Mouse (Mus musculus) limb, embryonic 10.5 days (tissue): ENCODE measurements around the gene Pdk4. TPM values are rescaled to one million over a fixed set of nuclear protein-coding genes. Genes with fewer than 3 reads are reported as not detected.

Experiments used
- DNase-seq: peaks from one replicate; pipeline ENCODE4 v3.0.0-alpha.2; 2017; ENCODE audit warnings: low spot score
- H3K27ac ChIP-seq: fragments of 300-500 bp; sonication (generic); 2 replicates; pipeline ENCODE4 v1.5.1; 2016; ENCODE audit warnings: mild to moderate bottlenecking
- H3K27me3 ChIP-seq: fragments of 300-500 bp; sonication (generic); 2 replicates; pipeline ENCODE4 v1.6.1; 2016; ENCODE audit warnings: low read depth, mild to moderate bottlenecking; ENCODE audit not compliant: poor library complexity, severe bottlenecking
- H3K36me3 ChIP-seq: fragments of 300-500 bp; sonication (generic); 2 replicates; pipeline ENCODE4 v1.6.1; 2016; ENCODE audit warnings: mild to moderate bottlenecking, moderate library complexity
- H3K4me1 ChIP-seq: fragments of 300-500 bp; sonication (generic); 2 replicates; pipeline ENCODE4 v1.6.1; 2016
- H3K4me3 ChIP-seq: fragments of 300-500 bp; sonication (generic); 2 replicates; pipeline ENCODE4 v1.5.1; 2016; ENCODE audit warnings: mild to moderate bottlenecking, moderate library complexity
- H3K9me3 ChIP-seq: fragments of 300-500 bp; sonication (generic); replicated peaks from 2 replicates; pipeline ENCODE4 v1.6.1; 2016; ENCODE audit warnings: mild to moderate bottlenecking
- WGBS: fragments of 180-500 bp; shearing (Covaris S2); methylation state at CpG from one replicate; pipeline ENCODE4 v1.1.7; 2016; 5-methylcytosine and 5-hydroxymethylcytosine counted together
- polyA plus RNA-seq: library from polyadenylated mRNA; unstranded; fragments of >200 nt; fragmentation: Nextera tagmentation; extraction: Ambion mirVana; gene quantifications from 2 replicates; pipeline ENCODE4 v1.2.1, GENCODE M21; 2016

The Pdk4 gene
- polyA plus RNA-seq, 1 experiment from 2014 or later: 1.0 TPM

- H3K27ac ChIP-seq: no peak overlapping the region
- WGBS: 7% methylated on average over 14 of the region's 14 CpGs
- H3K4me1 ChIP-seq: peaks cover 14% of the 10 kb centered on the region
- H3K9me3 ChIP-seq: no peaks in the 10 kb centered on the region
- H3K4me3 ChIP-seq: no peak overlapping the region
- peak; percentile 46 for DNase-seq
- H3K36me3 ChIP-seq: no peaks in the 10 kb centered on the region
- no peaks in the 10 kb centered on the region for H3K27me3 ChIP-seq
These were observed 53.6 kb downstream of the Pdk4 start for GRCm38 (mm10) chr6:5442316-5443085.

GRCm38 (mm10) chr6:5441221-5441620 lies 54.9 kb downstream of the Pdk4 start:
- no peaks in the 10 kb centered on the region for H3K36me3 ChIP-seq
- no peaks in the 10 kb centered on the region for H3K9me3 ChIP-seq
- no peak overlapping the region for H3K4me3 ChIP-seq
- no peak overlapping the region for H3K27ac ChIP-seq
- no peaks in the 10 kb centered on the region for H3K27me3 ChIP-seq
- 86% methylated on average over 6 of the region's 6 CpGs for WGBS
- peaks cover 14% of the 10 kb centered on the region for H3K4me1 ChIP-seq
- no peak for DNase-seq

GRCm38 (mm10) chr6:5437757-5438156 lies 58.4 kb downstream of the Pdk4 start:
- 34% methylated on average over 4 of the region's 4 CpGs for WGBS
- Histone ChIP-seq H3K4me1 (peaks cover 6% of the 10 kb centered on the region), H3K9me3 (no peaks in the 10 kb centered on the region), H3K4me3 (no peak overlapping the region), H3K27ac (no peak overlapping the region), H3K27me3 (no peaks in the 10 kb centered on the region), H3K36me3 (peaks cover 11% of the 10 kb centered on the region)
- no peak for DNase-seq

GRCm38 (mm10) chr6:5433887-5434286 lies 62.2 kb downstream of the Pdk4 start:
- no peaks in the 10 kb centered on the region for H3K27me3 ChIP-seq
- 85% methylated on average over 2 of the region's 2 CpGs for WGBS
- H3K36me3 ChIP-seq: peaks cover 49% of the 10 kb centered on the region
- no peaks in the 10 kb centered on the region for H3K4me1 ChIP-seq
- no peak overlapping the region for H3K27ac ChIP-seq
- no peak for DNase-seq
- H3K9me3 ChIP-seq: no peaks in the 10 kb centered on the region
- no peak overlapping the region for H3K4me3 ChIP-seq

Other genes starting within 250 kb of the Pdk4 start
- gene Pon3, start 240.0 kb downstream of the Pdk4 start, polyA plus RNA-seq: 5.7 and 7.9 TPM in 2 replicates
- 18.9 and 20.1 TPM in 2 replicates for gene Pon2, start 197.9 kb downstream of the Pdk4 start, polyA plus RNA-seq
- gene Asb4, start 112.9 kb downstream of the Pdk4 start, polyA plus RNA-seq: 371 and 448 TPM in 2 replicates
- gene Dync1i1, start 229.3 kb upstream of the Pdk4 start, polyA plus RNA-seq: 5.6 and 5.8 TPM in 2 replicates